Mouse (Mus musculus): ENCODE measurements around the gene Creb5. TPM values are rescaled to one million over a fixed set of nuclear protein-coding genes. Genes with fewer than 3 reads are reported as not detected.

Gene Creb5
- total and polyA plus RNA-seq, 2 experiments from 2014 or later: 3.1 to 4.4 TPM

GRCm38 (mm10) chr6:53449437-53450173, 162.5 kb downstream of the Creb5 start:
- peak; percentile 37 for DNase-seq (ENCODE audit: low spot score)

GRCm38 (mm10) chr6:53450494-53450893, 163.4 kb downstream of the Creb5 start:
- no peak overlapping the region for H3K27ac ChIP-seq
- no peak overlapping the region for H3K4me2 ChIP-seq (ENCODE audit: low read depth, low read length)
- no peak overlapping the region for H3K9ac ChIP-seq (replicated peaks; ENCODE audit: low read length)
- no peaks in the 10 kb centered on the region for H3K36me3 ChIP-seq (ENCODE audit: insufficient read depth, low read length)
- no peak for ATAC-seq
- H3K4me1 ChIP-seq (ENCODE audit: insufficient read depth, low read length): no peaks in the 10 kb centered on the region
- DNase-seq (ENCODE audit: low spot score): no peak
- H3K4me3 ChIP-seq (ENCODE audit: low read length): no peak overlapping the region
- H3K9me3 ChIP-seq (ENCODE audit: low read length): no peaks in the 10 kb centered on the region
- no peaks in the 10 kb centered on the region for H3K27me3 ChIP-seq (ENCODE audit: insufficient read depth, low read length)
- 57% methylated on average over 3 of the region's 3 CpGs for WGBS
- TF ChIP-seq CTCF (IDR thresholded peaks at IDR 0.05; ENCODE audit: low read depth): no peak

More at GRCm38 (mm10) chr6:53449437-53450173, 162.5 kb downstream of the Creb5 start:
- H3K36me3 ChIP-seq (ENCODE audit: insufficient read depth, low read length): no peaks in the 10 kb centered on the region
- H3K9ac ChIP-seq (replicated peaks; ENCODE audit: low read length): no peak overlapping the region
- H3K4me1 ChIP-seq (ENCODE audit: insufficient read depth, low read length): no peaks in the 10 kb centered on the region
- TF ChIP-seq CTCF (IDR thresholded peaks at IDR 0.05; ENCODE audit: low read depth): no peak
- no peaks in the 10 kb centered on the region for H3K27me3 ChIP-seq (ENCODE audit: insufficient read depth, low read length)
- H3K27ac ChIP-seq: no peak overlapping the region
- H3K9me3 ChIP-seq (ENCODE audit: low read length): no peaks in the 10 kb centered on the region
- 58% methylated on average over 9 of the region's 9 CpGs for WGBS
- H3K4me2 ChIP-seq (ENCODE audit: low read depth, low read length): no peak overlapping the region
- no peak overlapping the region for H3K4me3 ChIP-seq (ENCODE audit: low read length)
- no peak for ATAC-seq

DNA sequence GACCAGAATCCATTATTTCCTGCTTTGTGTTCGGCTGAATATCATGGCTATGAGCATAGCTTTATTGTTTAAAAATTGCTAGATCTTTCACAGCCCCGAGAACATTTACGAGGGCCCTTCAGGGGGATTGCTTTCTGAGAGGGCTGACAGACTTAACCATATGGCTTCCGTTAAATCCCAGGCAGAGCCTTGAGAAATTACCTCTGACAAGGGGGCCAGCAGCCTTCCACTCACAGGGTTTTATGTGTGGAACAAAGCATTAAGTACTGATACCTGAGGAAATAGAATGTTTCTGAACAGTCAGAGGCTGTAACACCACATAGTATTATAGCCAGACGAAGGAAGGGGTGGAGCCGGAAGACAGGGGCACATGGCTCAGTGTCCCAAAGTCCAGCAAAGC, 165.2 kb downstream of the Creb5 start:
- Histone ChIP-seq H3K27me3 (ENCODE audit: insufficient read depth, low read length) (no peaks in the 10 kb centered on the region), H3K36me3 (ENCODE audit: insufficient read depth, low read length) (no peaks in the 10 kb centered on the region), H3K27ac (no peak overlapping the region), H3K4me3 (ENCODE audit: low read length) (no peak overlapping the region), H3K9ac (replicated peaks; ENCODE audit: low read length) (no peak overlapping the region), H3K4me2 (ENCODE audit: low read depth, low read length) (no peak overlapping the region), H3K4me1 (ENCODE audit: insufficient read depth, low read length) (no peaks in the 10 kb centered on the region), H3K9me3 (ENCODE audit: low read length) (no peaks in the 10 kb centered on the region)
- DNase-seq (ENCODE audit: low spot score) (no peak), ATAC-seq (no peak)
- no peak for TF ChIP-seq CTCF (IDR thresholded peaks at IDR 0.05; ENCODE audit: low read depth)
- WGBS: 63% methylated on average over 6 of the region's 6 CpGs

GRCm38 (mm10) chr6:53455442-53455841, 168.4 kb downstream of the Creb5 start:
- no peak for DNase-seq (ENCODE audit: low spot score)
- Histone ChIP-seq H3K27ac (no peak overlapping the region), H3K4me3 (ENCODE audit: low read length) (no peak overlapping the region), H3K36me3 (ENCODE audit: insufficient read depth, low read length) (no peaks in the 10 kb centered on the region), H3K4me1 (ENCODE audit: insufficient read depth, low read length) (no peaks in the 10 kb centered on the region), H3K9ac (replicated peaks; ENCODE audit: low read length) (no peak overlapping the region), H3K4me2 (ENCODE audit: low read depth, low read length) (no peak overlapping the region), H3K27me3 (ENCODE audit: insufficient read depth, low read length) (no peaks in the 10 kb centered on the region; the same call in 1 of the 2 replicates), H3K9me3 (ENCODE audit: low read length) (no peaks in the 10 kb centered on the region)
- 68% methylated on average over 4 of the region's 4 CpGs for WGBS
- no peak for TF ChIP-seq CTCF (IDR thresholded peaks at IDR 0.05; ENCODE audit: low read depth)
- ATAC-seq: no peak

GRCm38 (mm10) chr6:53456111-53456510, 169.0 kb downstream of the Creb5 start:
- Histone ChIP-seq H3K9me3 (ENCODE audit: low read length) (no peaks in the 10 kb centered on the region), H3K27ac (no peak overlapping the region), H3K4me1 (ENCODE audit: insufficient read depth, low read length) (no peaks in the 10 kb centered on the region), H3K36me3 (ENCODE audit: insufficient read depth, low read length) (no peaks in the 10 kb centered on the region), H3K27me3 (ENCODE audit: insufficient read depth, low read length) (no peaks in the 10 kb centered on the region; the same call in 1 of the 2 replicates), H3K4me2 (ENCODE audit: low read depth, low read length) (no peak overlapping the region), H3K9ac (replicated peaks; ENCODE audit: low read length) (no peak overlapping the region), H3K4me3 (ENCODE audit: low read length) (no peak overlapping the region)
- DNase-seq (ENCODE audit: low spot score) (no peak), ATAC-seq (no peak)
- WGBS: 94% methylated on average over 5 of the region's 5 CpGs
- no peak for TF ChIP-seq CTCF (IDR thresholded peaks at IDR 0.05; ENCODE audit: low read depth)

DNA sequence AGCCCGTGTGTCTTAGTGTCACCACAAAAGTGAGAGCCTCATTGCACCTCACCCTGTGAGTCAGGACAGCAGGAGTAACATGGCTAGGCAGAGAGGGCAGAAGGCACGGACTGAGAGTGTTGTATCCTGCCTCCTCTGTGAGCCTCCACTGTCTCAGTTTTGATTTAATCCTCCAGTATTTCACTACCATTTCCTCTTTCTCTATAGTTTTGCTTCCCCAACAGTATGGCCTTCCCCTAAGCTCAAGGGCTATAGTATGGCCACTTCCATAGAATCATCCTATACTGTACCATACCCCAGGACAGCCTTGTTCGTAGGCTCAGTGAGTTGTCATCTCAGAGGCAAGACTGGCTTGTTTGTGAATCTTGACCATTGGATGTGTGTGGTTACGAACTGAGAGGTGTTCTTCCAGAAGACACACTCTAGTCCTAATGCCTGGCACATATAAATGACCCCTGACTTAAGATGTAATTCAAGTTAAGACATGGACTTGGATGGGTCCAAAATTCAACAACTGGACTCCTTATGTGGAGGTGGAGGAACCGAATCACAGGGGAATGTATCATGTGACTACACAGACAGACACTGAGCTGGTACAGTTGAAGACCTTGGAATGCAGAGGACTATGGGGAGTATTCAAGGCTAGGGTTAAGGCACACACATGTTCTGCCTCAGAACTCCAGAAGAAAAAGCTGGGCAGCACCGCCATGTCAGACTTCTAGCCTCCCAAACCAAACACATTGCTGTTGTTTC, 173.1 kb downstream of the Creb5 start:
- no peaks in the 10 kb centered on the region; the same call in 1 of the 2 replicates for H3K27me3 ChIP-seq (ENCODE audit: insufficient read depth, low read length)
- 0 out of 2 replicates have a peak, but pooled peaks cover 3% of the 10 kb centered on the region for H3K4me1 ChIP-seq (ENCODE audit: insufficient read depth, low read length)
- H3K9me3 ChIP-seq (ENCODE audit: low read length): no peaks in the 10 kb centered on the region
- no peak for DNase-seq (ENCODE audit: low spot score)
- no peak for ATAC-seq
- no peak overlapping the region for H3K4me3 ChIP-seq (ENCODE audit: low read length)
- no peaks in the 10 kb centered on the region for H3K36me3 ChIP-seq (ENCODE audit: insufficient read depth, low read length)
- TF ChIP-seq CTCF (IDR thresholded peaks at IDR 0.05; ENCODE audit: low read depth): no peak
- 91% methylated on average over 6 of the region's 6 CpGs for WGBS
- H3K4me2 ChIP-seq (ENCODE audit: low read depth, low read length): no peak overlapping the region
- H3K27ac ChIP-seq: no peak overlapping the region
- H3K9ac ChIP-seq (replicated peaks; ENCODE audit: low read length): no peak overlapping the region

All from hindbrain, postnatal 0 days (tissue).